Mouse (Mus musculus) forebrain, embryonic 10.5 days (tissue): Measurements from ENCODE around the gene Ssna1. TPM values are rescaled to one million over a fixed set of nuclear protein-coding genes. Genes with fewer than 3 reads are reported as not detected.
"Not testable (repeated sequence)": the region's sequence is repeated elsewhere in the genome, so short reads cannot be mapped to it uniquely, and the experiment has no call there.

ENCODE experiments used
- DNase-seq: peaks from one replicate; pipeline ENCODE4 v3.0.0-alpha.2; 2017; ENCODE audit warnings: low spot score; ENCODE audit errors: extremely low spot score
- H3K27ac ChIP-seq: fragments of 300-500 bp; sonication (generic); 2 replicates; pipeline ENCODE4 v1.5.1; 2016; ENCODE audit warnings: mild to moderate bottlenecking
- H3K27me3 ChIP-seq: fragments of 300-500 bp; sonication (generic); 2 replicates; pipeline ENCODE4 v1.6.1; 2016; ENCODE audit warnings: mild to moderate bottlenecking; ENCODE audit not compliant: poor library complexity, severe bottlenecking
- H3K36me3 ChIP-seq: fragments of 300-500 bp; sonication (generic); replicated peaks from 2 replicates; pipeline ENCODE4 v1.6.1; 2016; ENCODE audit warnings: mild to moderate bottlenecking, moderate library complexity
- H3K4me1 ChIP-seq: fragments of 300-500 bp; sonication (generic); 2 replicates; pipeline ENCODE4 v1.6.1; 2016
- H3K4me3 ChIP-seq: fragments of 300-500 bp; sonication (generic); 2 replicates; pipeline ENCODE4 v1.5.1; 2016; ENCODE audit warnings: mild to moderate bottlenecking, moderate library complexity
- H3K9me3 ChIP-seq: fragments of 300-500 bp; sonication (generic); 2 replicates; pipeline ENCODE4 v1.6.1; 2016; ENCODE audit warnings: mild to moderate bottlenecking, moderate library complexity
- WGBS: fragments of 180-500 bp; shearing (Covaris S2); methylation state at CpG from one replicate; pipeline ENCODE4 v1.1.7; 2016; 5-methylcytosine and 5-hydroxymethylcytosine counted together
- polyA plus RNA-seq: library from polyadenylated mRNA; unstranded; fragments of >200 nt; fragmentation: Nextera tagmentation; extraction: Ambion mirVana; gene quantifications from 2 replicates; pipeline ENCODE4 v1.2.1, GENCODE M21; 2016

Ssna1 gene
- polyA plus RNA-seq, 1 experiment from 2014 or later = 247 TPM

- no peak for DNase-seq
- H3K9me3 ChIP-seq = no peaks in the 10 kb centered on the region
- H3K36me3 ChIP-seq = peaks cover 3% of the 10 kb centered on the region
- H3K4me1 ChIP-seq = peaks cover 56% of the 10 kb centered on the region
- H3K27me3 ChIP-seq = peaks cover 24% of the 10 kb centered on the region
- peak overlapping the region; percentile 83 for H3K4me3 ChIP-seq
- no peak overlapping the region for H3K27ac ChIP-seq
- WGBS = 20% methylated on average over 12 of the region's 12 CpGs
These were observed 8.5 kb downstream of the Ssna1 start for GRCm38 (mm10) chr2:25263623-25264285.

DNA sequence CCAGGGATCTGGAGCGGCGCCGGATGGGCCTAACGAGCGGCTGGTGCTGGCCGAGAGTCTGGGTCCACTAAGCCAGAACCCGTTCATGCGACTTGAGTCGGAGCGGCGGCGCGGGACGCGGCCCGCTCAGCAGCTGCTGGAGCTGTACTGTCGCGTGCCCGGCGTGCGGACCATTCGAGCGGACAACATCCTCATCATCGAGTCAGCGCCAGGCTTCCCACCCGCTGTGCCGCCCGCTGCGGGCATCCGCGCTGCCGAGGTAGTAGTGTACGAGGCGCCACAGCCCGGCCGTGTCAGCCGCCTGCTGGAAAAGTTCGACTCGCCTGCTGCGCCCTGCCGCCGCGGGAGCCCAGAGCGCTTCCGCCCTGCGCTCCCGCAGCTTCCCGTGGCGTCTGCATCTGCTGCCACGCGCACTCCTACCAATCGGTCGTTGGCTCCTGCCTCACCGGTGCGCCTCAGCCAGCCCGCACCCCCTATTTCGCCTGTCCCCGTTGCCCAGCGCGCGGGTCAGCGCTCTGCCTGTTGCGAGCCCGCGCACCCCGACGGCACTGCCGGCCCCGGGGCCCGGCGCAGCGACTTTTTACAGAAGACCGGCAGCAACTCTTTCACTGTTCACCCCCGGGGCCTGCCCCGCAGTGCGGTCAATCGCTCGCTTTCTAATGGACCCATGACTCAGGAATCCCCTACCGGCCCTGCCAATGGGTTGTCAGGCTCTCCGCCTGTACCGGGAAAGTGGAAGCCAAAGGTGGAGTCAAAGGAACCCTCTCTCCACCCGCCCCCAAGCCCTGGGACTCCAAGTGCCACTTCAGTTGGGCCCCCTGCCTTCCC, 9.2 kb downstream of the Ssna1 start:
- H3K4me1 ChIP-seq = peaks cover 56% of the 10 kb centered on the region
- H3K27me3 ChIP-seq = peaks cover 24% of the 10 kb centered on the region
- H3K36me3 ChIP-seq = no peaks in the 10 kb centered on the region; the same call in none of the 2 replicates
- peak overlapping the region; percentile 83 for H3K4me3 ChIP-seq
- DNase-seq = no peak
- under 1% methylated on average over 82 of the region's 82 CpGs for WGBS
- no peaks in the 10 kb centered on the region for H3K9me3 ChIP-seq
- H3K27ac ChIP-seq = peak overlapping the region; percentile 82

- Histone ChIP-seq H3K9me3 (no peaks in the 10 kb centered on the region), H3K4me1 (peaks cover 55% of the 10 kb centered on the region)
- under 1% methylated on average over 39 of the region's 39 CpGs for WGBS
These were observed 9.9 kb downstream of the Ssna1 start, which contains the start of gene Tprn for GRCm38 (mm10) chr2:25262291-25262767. TSS of gene Tprn (plus strand) at chr2:25262618.

GRCm38 (mm10) chr2:25261870-25262269, 10.4 kb downstream of the Ssna1 start:
- H3K9me3 ChIP-seq = no peaks in the 10 kb centered on the region
- peak overlapping the region; percentile 83 for H3K4me3 ChIP-seq
- H3K4me1 ChIP-seq = peaks cover 51% of the 10 kb centered on the region
- DNase-seq = no peak
- peaks cover 24% of the 10 kb centered on the region for H3K27me3 ChIP-seq
- H3K36me3 ChIP-seq = no peaks in the 10 kb centered on the region
- 45% methylated on average over 12 of the region's 12 CpGs for WGBS
- H3K27ac ChIP-seq = peak overlapping the region; percentile 82

More at GRCm38 (mm10) chr2:25262291-25262767, 9.9 kb downstream of the Ssna1 start, which contains the start of gene Tprn:
- peak within 1 kb of the TSS; percentile 83 for H3K4me3 ChIP-seq
- H3K27ac ChIP-seq = peak within 1 kb of the TSS; percentile 82
- H3K27me3 ChIP-seq = peaks cover 24% of the 10 kb centered on the region
- peak; percentile 91 for DNase-seq
- H3K36me3 ChIP-seq = no peaks in the 10 kb centered on the region; the same call in 1 of the 2 replicates

DNA sequence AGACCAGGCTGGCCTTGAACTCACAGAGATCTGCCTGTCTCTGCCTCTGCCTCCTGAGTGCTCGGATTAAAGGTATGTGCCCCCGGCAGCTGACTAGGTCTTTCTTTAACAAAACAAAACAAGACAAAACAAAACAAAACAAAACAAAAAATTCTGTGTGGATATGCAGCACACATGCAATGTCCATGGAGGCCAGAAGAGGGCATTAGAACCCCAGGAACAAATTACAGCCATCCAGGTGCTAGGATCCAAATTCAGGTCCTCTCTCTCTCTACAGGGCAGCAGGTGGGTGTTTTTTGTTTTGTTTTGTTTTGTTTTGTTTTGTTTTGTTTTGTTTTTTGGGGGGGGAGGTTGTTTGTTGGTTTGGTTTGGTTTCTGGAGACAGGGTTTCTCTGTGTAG, 13.4 kb downstream of the Ssna1 start:
- H3K4me3 ChIP-seq = no peak overlapping the region
- H3K27me3 ChIP-seq = peaks cover 11% of the 10 kb centered on the region
- H3K4me1 ChIP-seq = peaks cover 40% of the 10 kb centered on the region
- no peaks in the 10 kb centered on the region for H3K36me3 ChIP-seq
- 53% methylated on average over 2 of the region's 2 CpGs for WGBS
- H3K27ac ChIP-seq = no peak overlapping the region
- DNase-seq = no peak
- H3K9me3 ChIP-seq = no peaks in the 10 kb centered on the region

GRCm38 (mm10) chr2:25257250-25257649, 15.0 kb downstream of the Ssna1 start:
- WGBS = 89% methylated on average over 5 of the region's 5 CpGs
- Histone ChIP-seq H3K4me1 (peaks cover 27% of the 10 kb centered on the region), H3K36me3 (peaks cover 15% of the 10 kb centered on the region)
- not testable (repeated sequence) for H3K4me3 ChIP-seq, H3K27ac ChIP-seq, DNase-seq, H3K27me3 ChIP-seq, H3K9me3 ChIP-seq

DNA sequence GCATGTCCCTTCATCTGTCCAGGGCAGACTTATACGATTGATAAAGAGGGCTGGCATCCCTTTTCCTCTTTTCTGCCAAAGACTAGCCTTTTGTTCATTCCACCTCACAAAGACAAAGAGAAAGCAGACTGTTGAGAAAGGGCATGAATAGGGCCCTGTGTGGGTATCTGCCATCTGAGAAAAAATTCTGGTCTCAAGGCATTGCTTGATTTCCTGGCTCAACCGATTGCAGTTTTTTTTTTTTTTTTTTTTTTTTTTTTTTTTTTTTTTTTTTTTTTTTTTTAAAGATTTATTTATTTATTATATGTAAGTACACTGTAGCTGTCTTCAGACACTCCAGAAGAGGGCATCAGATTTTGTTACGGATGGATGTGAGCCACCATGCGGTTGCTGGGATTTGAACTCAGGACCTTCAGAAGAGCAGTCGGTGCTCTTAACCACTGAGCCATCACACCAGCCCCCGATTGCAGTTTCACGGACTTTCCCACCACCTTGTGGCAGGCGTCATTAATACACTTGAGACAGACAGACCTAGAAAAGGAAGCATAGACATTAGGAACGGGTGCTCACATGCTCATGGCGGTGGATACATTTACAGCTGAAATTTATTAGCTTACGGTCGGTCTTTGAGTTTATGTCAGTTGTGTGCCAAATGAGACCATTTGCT, 15.7 kb downstream of the Ssna1 start:
- peak overlapping the region; percentile 88 for H3K4me3 ChIP-seq
- 67% methylated on average over 12 of the region's 12 CpGs for WGBS
- H3K27ac ChIP-seq, H3K27me3 ChIP-seq, H3K9me3 ChIP-seq, DNase-seq: not testable (repeated sequence)
- H3K36me3 ChIP-seq = peaks cover 22% of the 10 kb centered on the region
- H3K4me1 ChIP-seq = peaks cover 20% of the 10 kb centered on the region

DNA sequence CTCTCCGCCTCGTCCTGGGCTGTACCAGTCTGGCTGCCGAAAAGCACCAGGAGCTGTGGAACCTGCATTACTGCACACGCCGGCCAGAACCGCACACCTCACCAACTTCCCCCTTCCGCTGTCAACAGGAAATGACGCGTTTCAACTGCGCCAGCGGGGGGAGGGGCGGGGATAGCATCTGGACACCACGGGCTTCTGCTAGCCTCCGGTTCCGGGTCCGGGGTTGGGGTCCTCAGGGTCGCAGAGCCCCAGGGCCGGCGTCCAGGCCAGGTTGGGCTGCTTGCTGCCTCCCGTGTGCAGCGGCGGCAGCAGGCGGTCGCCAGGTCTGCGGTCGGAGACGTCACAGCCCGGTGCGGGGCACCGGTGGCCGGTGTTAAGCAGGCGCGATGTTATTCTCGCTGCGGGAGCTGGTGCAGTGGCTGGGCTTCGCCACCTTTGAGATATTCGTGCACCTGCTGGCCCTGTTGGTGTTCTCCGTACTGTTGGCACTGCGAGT, 16.9 kb downstream of the Ssna1 start, which contains the start of gene Tmem203:
TSS of gene Tmem203 (plus strand) at position 156 of the 496 bp plus-strand sequence.
- H3K27ac ChIP-seq = peak within 1 kb of the TSS; percentile 92
- peak within 1 kb of the TSS; percentile 88 for H3K4me3 ChIP-seq
- H3K4me1 ChIP-seq = peaks cover 19% of the 10 kb centered on the region
- H3K36me3 ChIP-seq = peaks cover 34% of the 10 kb centered on the region
- DNase-seq = peak; percentile 93
- H3K27me3 ChIP-seq = no peaks in the 10 kb centered on the region
- under 1% methylated on average over 39 of the region's 39 CpGs for WGBS
- H3K9me3 ChIP-seq = no peaks in the 10 kb centered on the region

DNA sequence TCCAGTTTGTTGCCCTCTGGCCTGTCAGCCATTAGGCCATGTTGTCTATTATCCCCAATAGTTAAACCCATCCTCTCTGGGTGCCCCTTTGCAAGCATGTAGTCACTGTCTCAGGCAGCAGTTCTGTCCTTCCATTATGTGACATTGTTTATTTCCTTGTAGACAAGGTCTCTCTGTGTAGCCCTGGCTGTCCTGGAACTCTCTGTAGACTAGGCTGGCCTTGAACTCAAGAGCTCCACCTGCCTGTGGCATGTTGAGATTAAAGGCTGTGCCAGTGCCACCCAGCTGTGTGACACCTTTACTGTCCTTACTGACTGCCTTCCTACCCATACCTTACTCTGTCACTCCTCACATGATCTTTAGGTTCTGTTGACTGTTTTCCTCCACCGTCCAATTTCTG, 19.9 kb downstream of the Ssna1 start:
- Histone ChIP-seq H3K36me3 (peaks cover 64% of the 10 kb centered on the region), H3K4me3 (no peak overlapping the region), H3K4me1 (peaks cover 19% of the 10 kb centered on the region), H3K27ac (no peak overlapping the region), H3K27me3 (no peaks in the 10 kb centered on the region), H3K9me3 (no peaks in the 10 kb centered on the region)
- 90% methylated on average over 1 of the region's 1 CpGs for WGBS
- DNase-seq = no peak

DNA sequence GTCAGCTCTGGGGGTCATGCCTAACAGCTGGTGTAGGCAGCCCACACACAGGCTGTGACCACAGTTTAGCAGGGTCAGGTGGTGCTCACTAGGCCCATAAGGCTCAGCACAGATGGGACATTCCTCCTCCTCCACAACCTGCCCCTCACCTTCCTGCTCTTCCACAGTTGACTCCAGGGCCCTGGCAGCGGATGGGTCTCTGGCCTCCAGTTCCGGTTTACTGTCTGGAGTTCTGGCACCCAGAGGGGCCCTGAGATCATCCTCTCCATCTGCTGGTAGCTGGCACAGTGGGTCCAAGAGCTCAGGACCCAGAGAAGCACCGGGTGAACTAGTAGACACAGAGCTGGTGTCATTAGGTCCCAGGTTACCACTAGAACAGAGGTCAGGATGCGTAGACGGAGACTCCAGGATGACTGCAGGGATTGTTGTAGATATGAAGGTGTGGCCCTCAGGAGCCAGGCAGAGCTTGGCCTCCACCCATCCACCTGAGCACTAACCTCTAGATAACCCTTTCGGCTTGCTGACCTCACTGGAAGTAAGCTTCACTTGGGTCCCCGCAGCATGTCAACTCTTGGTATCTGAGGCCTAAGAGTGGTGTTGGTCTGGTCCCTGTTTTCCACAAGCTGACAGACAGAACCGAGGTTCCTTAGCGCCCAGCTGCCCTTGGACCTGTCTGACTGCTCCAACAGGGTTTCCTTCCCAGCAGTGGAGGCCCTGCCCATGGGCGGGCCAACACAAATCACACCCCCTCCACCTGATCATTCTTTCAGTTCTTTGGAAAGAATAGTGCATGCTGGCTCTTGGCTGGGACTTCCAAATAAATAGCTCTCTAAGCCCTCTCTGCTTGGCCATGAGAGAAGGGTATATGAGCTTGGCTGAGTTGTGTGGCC, 25.8 kb downstream of the Ssna1 start, which contains the start of gene AL732309.1:
TSS of gene AL732309.1 (minus strand) at position 681 of the 890 bp plus-strand sequence.
- DNase-seq = no peak
- Histone ChIP-seq H3K4me1 (peaks cover 21% of the 10 kb centered on the region), H3K4me3 (no peak within 1 kb of the TSS), H3K27me3 (peaks cover 30% of the 10 kb centered on the region), H3K27ac (no peak within 1 kb of the TSS), H3K9me3 (no peaks in the 10 kb centered on the region), H3K36me3 (peaks cover 70% of the 10 kb centered on the region)
- WGBS = 90% methylated on average over 10 of the region's 10 CpGs

DNA sequence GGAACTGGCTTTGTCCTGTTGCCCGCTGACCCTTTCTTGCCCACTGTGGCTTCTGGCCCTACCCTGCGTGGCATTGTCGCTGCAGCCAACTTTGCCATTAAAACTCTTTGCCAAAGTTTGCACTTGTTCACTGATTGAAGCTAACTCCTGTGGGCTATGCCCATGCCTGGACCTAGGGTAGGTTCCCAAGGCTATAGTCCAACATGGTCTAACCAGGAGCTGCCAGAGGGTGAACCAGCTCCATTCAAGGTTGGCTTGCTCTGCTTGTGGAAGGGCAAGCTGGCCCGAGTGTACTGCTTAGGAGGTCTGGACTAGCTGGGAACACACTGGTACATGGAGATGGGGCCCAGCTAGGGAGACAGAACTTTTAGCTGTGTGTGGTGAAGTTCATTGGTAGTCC, 28.1 kb downstream of the Ssna1 start:
- Histone ChIP-seq H3K4me3 (no peak overlapping the region; the same call in 1 of the 2 replicates), H3K27ac (no peak overlapping the region), H3K27me3 (peaks cover 46% of the 10 kb centered on the region), H3K4me1 (peaks cover 34% of the 10 kb centered on the region), H3K9me3 (no peaks in the 10 kb centered on the region), H3K36me3 (peaks cover 47% of the 10 kb centered on the region)
- no peak for DNase-seq
- 85% methylated on average over 4 of the region's 4 CpGs for WGBS
